Mouse (Mus musculus): ENCODE results near the gene R3hdm4. TPM values are rescaled to one million over a fixed set of nuclear protein-coding genes. Genes with fewer than 3 reads are reported as not detected.

Gene R3hdm4
- polyA plus RNA-seq, 1 experiment, result 94.6 TPM

GRCm38 (mm10) chr10:79879527-79879926 lies 41.5 kb downstream of the R3hdm4 start:
- no peak for DNase-seq (ENCODE audit: low read depth, low spot score)
- 27% methylated on average over 3 of the region's 3 CpGs for WGBS

- 55% methylated on average over 12 of the region's 12 CpGs for WGBS
- DNase-seq (ENCODE audit: low read depth, low spot score), result no peak
These were observed 43.3 kb downstream of the R3hdm4 start for GRCm38 (mm10) chr10:79877757-79878156.

- DNase-seq (ENCODE audit: low read depth, low spot score), result no peak
- 69% methylated on average over 1 of the region's 1 CpGs for WGBS
These were observed 43.8 kb downstream of the R3hdm4 start for GRCm38 (mm10) chr10:79877174-79877573.

GRCm38 (mm10) chr10:79874290-79874862 lies 46.6 kb downstream of the R3hdm4 start, which contains the start of the genes Prtn3 and Plppr3:
Gene Prtn3 (plus strand): TSS chr10:79874476.
Gene Plppr3 (minus strand): TSS chr10:79874634.
- 2% methylated on average over 53 of the region's 57 CpGs for WGBS

GRCm38 (mm10) chr10:79873715-79874289 lies 47.2 kb downstream of the R3hdm4 start:
- WGBS, result 4% methylated on average over 26 of the region's 26 CpGs

More at GRCm38 (mm10) chr10:79874290-79874862, 46.6 kb downstream of the R3hdm4 start, which contains the start of the genes Prtn3 and Plppr3:
- DNase-seq (ENCODE audit: low read depth, low spot score), result no peak

GRCm38 (mm10) chr10:79873313-79873712 lies 47.7 kb downstream of the R3hdm4 start:
- no peak for DNase-seq (ENCODE audit: low read depth, low spot score)
- 23% methylated on average over 6 of the region's 6 CpGs for WGBS

More at GRCm38 (mm10) chr10:79873715-79874289, 47.2 kb downstream of the R3hdm4 start:
- DNase-seq (ENCODE audit: low read depth, low spot score), result no peak

- DNase-seq (ENCODE audit: low read depth, low spot score), result no peak
- WGBS, result 43% methylated on average over 3 of the region's 3 CpGs
These were observed 48.1 kb downstream of the R3hdm4 start for GRCm38 (mm10) chr10:79872862-79873261.

GRCm38 (mm10) chr10:79871845-79872244 lies 49.2 kb downstream of the R3hdm4 start:
- DNase-seq (ENCODE audit: low read depth, low spot score), result no peak
- WGBS, result 60% methylated on average over 8 of the region's 8 CpGs

- 76% methylated on average over 11 of the region's 11 CpGs for WGBS
- DNase-seq (ENCODE audit: low read depth, low spot score), result no peak
These were observed 54.4 kb downstream of the R3hdm4 start for GRCm38 (mm10) chr10:79866601-79867000.

- no peak for DNase-seq (ENCODE audit: low read depth, low spot score)
- WGBS, result 46% methylated on average over 19 of the region's 19 CpGs
These were observed 55.2 kb downstream of the R3hdm4 start for GRCm38 (mm10) chr10:79865801-79866295.

- WGBS, result 40% methylated on average over 12 of the region's 12 CpGs
- no peak for DNase-seq (ENCODE audit: low read depth, low spot score)
These were observed 55.8 kb downstream of the R3hdm4 start for GRCm38 (mm10) chr10:79865189-79865601.

GRCm38 (mm10) chr10:79864351-79865188 lies 56.4 kb downstream of the R3hdm4 start:
- 47% methylated on average over 10 of the region's 10 CpGs for WGBS
- DNase-seq (ENCODE audit: low read depth, low spot score), result no peak

GRCm38 (mm10) chr10:79862925-79863324 lies 58.1 kb downstream of the R3hdm4 start:
- no peak for DNase-seq (ENCODE audit: low read depth, low spot score)
- 60% methylated on average over 10 of the region's 10 CpGs for WGBS

- WGBS, result 59% methylated on average over 23 of the region's 23 CpGs
- no peak for DNase-seq (ENCODE audit: low read depth, low spot score)
These were observed 58.8 kb downstream of the R3hdm4 start for GRCm38 (mm10) chr10:79862049-79862788.

GRCm38 (mm10) chr10:79861230-79862048 lies 59.6 kb downstream of the R3hdm4 start:
- DNase-seq (ENCODE audit: low read depth, low spot score), result no peak
- WGBS, result 37% methylated on average over 25 of the region's 25 CpGs

- 83% methylated on average over 26 of the region's 26 CpGs for WGBS
- no peak for DNase-seq (ENCODE audit: low read depth, low spot score)
These were observed 60.7 kb downstream of the R3hdm4 start for GRCm38 (mm10) chr10:79860079-79860911.

All from large intestine, adult 2 months (tissue).